Mouse (Mus musculus) cortical plate, adult 2 months (tissue): Measurements from ENCODE around the gene Itih4. TPM values are rescaled to one million over a fixed set of nuclear protein-coding genes. Genes with fewer than 3 reads are reported as not detected.

Source experiments
- H3K27ac ChIP-seq: fragments of 200-500 bp; 2 replicates; pipeline ENCODE4 v1.5.1; 2012; ENCODE audit warnings: low read length, control low read depth, inconsistent platforms; ENCODE audit not compliant: insufficient read depth
- H3K4me1 ChIP-seq: fragments of 200-500 bp; 2 replicates; pipeline ENCODE4 v1.6.1; 2011; ENCODE audit warnings: low read length; ENCODE audit not compliant: control insufficient read depth, insufficient read depth
- H3K4me3 ChIP-seq: fragments of 200-500 bp; 2 replicates; pipeline ENCODE4 v1.5.1; 2011; ENCODE audit warnings: mild to moderate bottlenecking, low read length, control low read depth; ENCODE audit not compliant: insufficient read depth
- CTCF ChIP-seq: fragments of 200-500 bp; IDR thresholded peaks from 2 replicates; pipeline ENCODE4 v1.5.1; 2011; ENCODE audit warnings: mild to moderate bottlenecking, control low read depth, low read length; ENCODE audit not compliant: insufficient read depth; ENCODE audit errors: extremely low read depth
- POLR2A ChIP-seq: fragments of 200-500 bp; IDR thresholded peaks from 2 replicates; pipeline ENCODE4 v1.6.1; 2011; ENCODE audit warnings: mild to moderate bottlenecking, low read length, control low read depth; ENCODE audit not compliant: insufficient read depth; ENCODE audit errors: extremely low read depth
- polyA plus RNA-seq: library from polyadenylated mRNA; depleted of rRNA; stranded (reverse); fragments of >200 nt; gene quantifications from 2 replicates; pipeline ENCODE4 v1.2.3, GENCODE M21; 2012

Gene Itih4
- polyA plus RNA-seq, 1 experiment: 0.04 TPM

DNA sequence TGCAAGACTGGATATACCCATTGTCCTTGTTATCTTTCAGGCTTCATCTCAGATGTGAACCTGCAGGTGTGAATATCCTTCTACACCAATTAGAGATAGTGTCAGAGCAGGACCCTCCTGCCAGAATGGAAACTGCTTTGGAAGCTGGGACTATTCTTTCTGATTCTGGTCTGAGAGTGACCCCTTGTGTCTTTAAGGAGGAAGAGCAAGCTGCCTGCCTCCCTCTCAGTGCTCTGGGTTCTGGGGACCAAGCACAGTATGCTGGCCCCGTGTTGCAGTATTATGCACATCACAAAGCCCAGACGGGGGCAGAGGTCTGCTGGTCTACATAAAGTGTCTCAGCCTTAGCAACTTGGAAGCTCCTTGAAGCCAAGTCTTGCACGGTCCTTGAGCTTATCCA lies 21.0 kb upstream of the Itih4 start:
- peaks cover 8% of the 10 kb centered on the region for H3K4me1 ChIP-seq
- peak; percentile 56 for TF ChIP-seq CTCF
- TF ChIP-seq POLR2A: no peak
- H3K27ac ChIP-seq: no peak overlapping the region
- H3K4me3 ChIP-seq: no peak overlapping the region

DNA sequence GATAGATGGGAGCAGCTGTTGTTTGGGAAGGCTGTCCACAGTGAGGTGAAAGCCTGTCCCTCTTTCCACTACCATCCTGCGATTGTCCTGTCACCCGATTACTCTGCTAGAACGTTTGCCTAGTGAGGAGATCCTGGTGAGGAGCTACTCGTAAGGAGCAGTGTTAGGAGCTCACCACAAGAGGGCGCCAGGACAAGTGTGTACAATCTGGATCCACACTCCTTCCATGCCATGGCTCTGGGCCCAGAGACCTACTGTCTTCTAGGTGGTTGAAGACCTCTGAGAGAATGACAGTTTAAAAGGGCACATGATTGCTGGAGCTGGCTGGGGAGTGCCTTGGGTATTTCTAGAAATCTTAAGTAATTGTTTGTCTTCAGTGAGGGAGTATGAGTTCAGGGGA lies 19.2 kb upstream of the Itih4 start:
- TF ChIP-seq POLR2A (no peak), CTCF (peak; percentile 88)
- Histone ChIP-seq H3K27ac (no peak overlapping the region), H3K4me1 (peaks cover 6% of the 10 kb centered on the region; the same call in 1 of the 2 replicates), H3K4me3 (no peak overlapping the region)

DNA sequence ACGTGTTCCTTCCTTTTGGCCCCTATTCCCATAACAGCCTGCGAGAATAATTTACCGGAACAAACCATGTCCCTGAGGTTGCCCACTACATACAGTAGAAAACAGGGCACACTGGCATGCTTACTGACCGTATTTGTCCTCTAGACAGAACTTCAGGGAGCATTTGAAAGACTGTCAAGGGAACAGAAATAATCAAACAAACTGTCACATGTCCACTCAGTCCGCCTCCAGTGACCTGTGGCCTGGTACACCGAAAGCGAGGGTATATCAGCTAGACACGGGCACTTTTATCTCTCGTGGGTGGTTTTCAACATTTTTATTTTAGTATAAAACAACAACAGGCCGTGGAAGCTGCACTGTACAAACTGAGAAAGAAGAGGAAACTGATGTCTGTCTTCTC lies 17.4 kb upstream of the Itih4 start:
- H3K4me3 ChIP-seq: no peak overlapping the region
- H3K4me1 ChIP-seq: peaks cover 6% of the 10 kb centered on the region; the same call in 1 of the 2 replicates
- TF ChIP-seq POLR2A (no peak), CTCF (no peak)
- no peak overlapping the region for H3K27ac ChIP-seq

- H3K4me3 ChIP-seq: no peak overlapping the region
- TF ChIP-seq POLR2A (no peak), CTCF (no peak)
- H3K27ac ChIP-seq: peak overlapping the region; percentile 55; the same call in 1 of the 2 replicates
- H3K4me1 ChIP-seq: peaks cover 6% of the 10 kb centered on the region; the same call in 1 of the 2 replicates
Observed at GRCm38 (mm10) chr14:30869391-30869801, 16.9 kb upstream of the Itih4 start.

DNA sequence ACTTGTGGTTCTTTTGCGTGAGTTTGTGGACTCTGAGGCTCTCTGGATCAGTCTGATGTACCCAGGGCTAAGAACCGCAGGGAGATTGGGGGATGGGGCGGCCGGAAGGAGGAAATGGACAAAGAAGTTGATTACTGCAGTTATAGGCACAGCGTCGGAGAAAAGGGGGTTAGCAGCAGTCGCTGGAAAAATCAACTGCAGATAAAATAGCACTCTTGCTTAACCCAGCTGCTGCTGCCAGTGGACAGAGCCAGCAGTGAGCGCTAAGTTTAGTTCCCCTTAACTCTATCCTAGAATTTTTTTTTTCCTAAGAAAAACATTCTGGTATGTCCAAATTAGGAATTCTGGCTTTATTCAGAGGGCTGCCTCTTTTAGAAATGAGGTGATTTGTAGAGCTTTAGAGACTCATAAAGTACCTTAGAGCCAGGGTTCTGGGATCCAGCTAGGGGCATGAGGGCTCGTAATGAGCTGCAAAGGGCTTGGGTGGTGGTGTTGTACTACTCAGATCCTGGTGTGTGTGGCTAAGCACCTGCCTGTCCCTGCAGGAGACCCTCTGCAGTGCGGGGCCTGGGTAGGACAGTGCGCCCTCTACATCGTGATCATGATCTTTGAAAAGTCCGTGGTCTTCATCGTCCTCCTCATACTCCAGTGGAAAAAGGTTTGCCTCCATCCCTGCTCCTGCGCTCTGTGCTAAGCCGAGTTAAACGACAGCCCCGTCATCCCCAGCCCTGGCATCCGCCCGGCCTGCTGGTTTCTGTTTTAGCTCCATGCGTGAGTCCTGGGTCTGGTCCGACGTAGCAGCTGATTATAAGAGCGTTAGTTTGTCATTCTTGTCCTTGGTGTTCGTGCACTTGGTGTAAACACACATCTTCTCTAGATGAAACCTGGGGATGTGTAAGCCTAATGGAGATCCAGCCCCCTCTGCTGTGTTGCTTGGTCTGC lies 15.8 kb upstream of the Itih4 start:
- Histone ChIP-seq H3K4me1 (peaks cover 6% of the 10 kb centered on the region; the same call in 1 of the 2 replicates), H3K4me3 (no peak overlapping the region), H3K27ac (peak overlapping the region; percentile 55)
- TF ChIP-seq POLR2A (no peak), CTCF (no peak)

DNA sequence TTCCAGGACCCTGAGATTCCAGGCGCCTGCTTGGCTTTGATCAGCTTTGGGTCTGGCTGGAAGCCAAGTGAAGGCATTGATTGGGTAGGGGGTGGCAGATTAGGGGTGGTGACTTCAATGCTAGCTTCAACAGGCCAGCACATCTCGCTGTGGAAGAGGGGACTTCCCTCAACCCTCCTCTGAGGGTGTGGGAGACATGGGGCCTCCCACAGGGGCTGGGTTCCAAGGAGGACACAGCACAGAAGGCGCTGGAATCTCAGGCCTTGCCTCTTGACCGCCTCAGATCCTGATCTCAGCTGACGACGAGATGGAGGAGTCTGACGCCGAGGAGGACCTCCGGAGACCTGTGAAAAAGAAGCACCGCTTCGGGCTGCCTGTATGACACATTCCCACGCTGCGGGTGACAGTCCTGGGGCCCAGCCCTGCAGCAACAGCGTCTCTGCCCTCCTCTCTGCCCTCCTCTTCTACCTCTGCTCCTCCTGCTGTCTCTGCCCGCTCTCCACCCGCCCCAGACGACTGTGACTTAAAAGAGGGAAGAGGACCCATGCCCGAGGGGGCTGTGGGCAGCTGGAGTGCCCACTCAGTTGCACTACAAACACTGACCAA lies 12.1 kb upstream of the Itih4 start:
- H3K4me3 ChIP-seq: no peak overlapping the region
- H3K4me1 ChIP-seq: peaks cover 6% of the 10 kb centered on the region; the same call in 1 of the 2 replicates
- no peak overlapping the region for H3K27ac ChIP-seq
- no peak for TF ChIP-seq POLR2A
- TF ChIP-seq CTCF: no peak

- Histone ChIP-seq H3K27ac (no peak overlapping the region), H3K4me1 (peaks cover 5% of the 10 kb centered on the region; the same call in 1 of the 2 replicates), H3K4me3 (no peak overlapping the region)
- no peak for TF ChIP-seq CTCF
Observed at GRCm38 (mm10) chr14:30875130-30875865, 11.0 kb upstream of the Itih4 start.

- Histone ChIP-seq H3K4me3 (no peak overlapping the region), H3K4me1 (peaks cover 2% of the 10 kb centered on the region; the same call in 1 of the 2 replicates), H3K27ac (no peak overlapping the region)
- TF ChIP-seq CTCF: no peak
- TF ChIP-seq POLR2A: no peak
Observed at GRCm38 (mm10) chr14:30875955-30876354, 10.3 kb upstream of the Itih4 start.

- TF ChIP-seq CTCF (no peak), POLR2A (no peak)
- Histone ChIP-seq H3K4me3 (no peak overlapping the region), H3K27ac (no peak overlapping the region), H3K4me1 (peaks cover 2% of the 10 kb centered on the region; the same call in 1 of the 2 replicates)
Observed at GRCm38 (mm10) chr14:30876451-30876850, 9.8 kb upstream of the Itih4 start.
